Mouse (Mus musculus): ENCODE results near the gene Tiparp.

- TF ChIP-seq POLR2A (IDR thresholded peaks at IDR 0.05; ENCODE audit: borderline replicate concordance, control insufficient read depth, low read depth, low read length) (no peak), CTCF (IDR thresholded peaks at IDR 0.05; ENCODE audit: control insufficient read depth, insufficient read depth, low read length) (no peak)
These were observed 9.1 kb downstream of the Tiparp start for GRCm38 (mm10) chr3:65537288-65537687.
